Mouse (Mus musculus) stomach, postnatal 0 days (tissue): ENCODE measurements at regions not wholly inside any gene's neighbourhood (a gene's known extent, or its start where the extent isn't known, plus 50 kb on each side); places are given as distances from the start of the nearest gene placed in this dataset.

ENCODE experiments used
- CTCF ChIP-seq: IDR thresholded peaks from 2 replicates; pipeline ENCODE4 v1.5.1; 2016; ENCODE audit warnings: antibody characterized with exemption, low read depth, mild to moderate bottlenecking, moderate library complexity
- EP300 ChIP-seq: optimal IDR thresholded peaks from 2 replicates; pipeline ENCODE3; 2016; ENCODE audit warnings: antibody characterized with exemption

- TF ChIP-seq CTCF = no peak
- TF ChIP-seq EP300 = no peak
Measured at GRCm38 (mm10) chr3:130853866-130854265, 123.7 kb upstream of the Rpl34 start.
